Mouse (Mus musculus): Measurements from ENCODE around the gene 4930518I15Rik. TPM values are rescaled to one million over a fixed set of nuclear protein-coding genes. Genes with fewer than 3 reads are reported as not detected.
"Not testable (repeated sequence)": the region's sequence is repeated elsewhere in the genome, so short reads cannot be mapped to it uniquely, and the experiment has no call there.

The 4930518I15Rik gene
- total RNA-seq, 2 experiments from 2014 or later: 1.9 to 2.4 TPM

- no peak for ATAC-seq (ENCODE audit: poor library complexity, severe bottlenecking)
Measured at GRCm38 (mm10) chr2:156847653-156848052, 10.1 kb downstream of the 4930518I15Rik start.

GRCm38 (mm10) chr2:156844715-156845114, 13.0 kb downstream of the 4930518I15Rik start:
- no peak for ATAC-seq (ENCODE audit: poor library complexity, severe bottlenecking)

- no peak for ATAC-seq (ENCODE audit: poor library complexity, severe bottlenecking)
Measured at GRCm38 (mm10) chr2:156843331-156843730, 14.4 kb downstream of the 4930518I15Rik start.

GRCm38 (mm10) chr2:156842711-156843110, 15.0 kb downstream of the 4930518I15Rik start:
- ATAC-seq (ENCODE audit: poor library complexity, severe bottlenecking): no peak

GRCm38 (mm10) chr2:156841841-156842706, 15.7 kb downstream of the 4930518I15Rik start:
- ATAC-seq (ENCODE audit: poor library complexity, severe bottlenecking): peak; percentile 26; the same call in 1 of the 2 replicates

- ATAC-seq (ENCODE audit: poor library complexity, severe bottlenecking): peak; percentile 23; the same call in 1 of the 2 replicates
Measured at GRCm38 (mm10) chr2:156841028-156841840, 16.5 kb downstream of the 4930518I15Rik start.

GRCm38 (mm10) chr2:156840301-156841027, 17.3 kb downstream of the 4930518I15Rik start:
- ATAC-seq (ENCODE audit: poor library complexity, severe bottlenecking): peak; percentile 68

GRCm38 (mm10) chr2:156839319-156840191, 18.2 kb downstream of the 4930518I15Rik start, which contains the start of gene Tgif2:
Gene Tgif2, plus strand, starts transcription at chr2:156840007.
- ATAC-seq (ENCODE audit: poor library complexity, severe bottlenecking): peak; percentile 51; the same call in 1 of the 2 replicates

GRCm38 (mm10) chr2:156838839-156839238, 18.9 kb downstream of the 4930518I15Rik start:
- ATAC-seq (ENCODE audit: poor library complexity, severe bottlenecking): no peak

- ATAC-seq (ENCODE audit: poor library complexity, severe bottlenecking): no peak
Measured at GRCm38 (mm10) chr2:156834336-156834735, 23.4 kb downstream of the 4930518I15Rik start.

- ATAC-seq (ENCODE audit: poor library complexity, severe bottlenecking): not testable (repeated sequence)
Measured at GRCm38 (mm10) chr2:156825128-156825527, 32.6 kb downstream of the 4930518I15Rik start.

- no peak for ATAC-seq (ENCODE audit: poor library complexity, severe bottlenecking)
Measured at GRCm38 (mm10) chr2:156816116-156816515, 41.6 kb downstream of the 4930518I15Rik start.

- ATAC-seq (ENCODE audit: poor library complexity, severe bottlenecking): no peak
Measured at GRCm38 (mm10) chr2:156815412-156815811, 42.3 kb downstream of the 4930518I15Rik start.

GRCm38 (mm10) chr2:156814893-156815292, 42.9 kb downstream of the 4930518I15Rik start:
- ATAC-seq (ENCODE audit: poor library complexity, severe bottlenecking): no peak

- no peak for ATAC-seq (ENCODE audit: poor library complexity, severe bottlenecking)
Measured at GRCm38 (mm10) chr2:156814344-156814801, 43.4 kb downstream of the 4930518I15Rik start.

GRCm38 (mm10) chr2:156811556-156811955, 46.2 kb downstream of the 4930518I15Rik start:
- ATAC-seq (ENCODE audit: poor library complexity, severe bottlenecking): no peak

GRCm38 (mm10) chr2:156810716-156811115, 47.0 kb downstream of the 4930518I15Rik start:
- ATAC-seq (ENCODE audit: poor library complexity, severe bottlenecking): no peak

GRCm38 (mm10) chr2:156809579-156809978, 48.2 kb downstream of the 4930518I15Rik start:
- peak; percentile 64 for ATAC-seq (ENCODE audit: poor library complexity, severe bottlenecking)

GRCm38 (mm10) chr2:156806886-156807285, 50.9 kb downstream of the 4930518I15Rik start:
- ATAC-seq (ENCODE audit: poor library complexity, severe bottlenecking): no peak

Measured in megakaryocyte, adult 5-6 weeks (primary cell).